Mouse (Mus musculus) C2C12 (cell line): ENCODE measurements around the gene Kat6b. TPM values are rescaled to one million over a fixed set of nuclear protein-coding genes. Genes with fewer than 3 reads are reported as not detected.

Experiments used
- H3K27me3 ChIP-seq: one replicate; pipeline ENCODE4 v1.6.1; 2011; ENCODE audit not compliant: control insufficient read depth, insufficient read depth, insufficient read length
- H3K36me3 ChIP-seq: one replicate; pipeline ENCODE4 v1.6.1; 2011; ENCODE audit not compliant: control insufficient read depth, insufficient read depth
- H3K4me3 ChIP-seq: one replicate; pipeline ENCODE4 v1.5.1; 2011; ENCODE audit warnings: mild to moderate bottlenecking, control low read depth; ENCODE audit not compliant: poor library complexity, insufficient read depth, severe bottlenecking
- H3K79me2 ChIP-seq: one replicate; pipeline ENCODE4 v1.6.1; 2011; ENCODE audit not compliant: control insufficient read depth, insufficient read depth
- H3K79me3 ChIP-seq: one replicate; pipeline ENCODE4 v1.6.1; 2011; ENCODE audit warnings: low read depth, control low read depth
- H3ac ChIP-seq: one replicate; pipeline ENCODE3; 2011; ENCODE audit warnings: low read depth; ENCODE audit not compliant: control insufficient read depth, insufficient read length
- CEBPB ChIP-seq: IDR thresholded peaks from one replicate; pipeline ENCODE4 v1.6.1; 2011; ENCODE audit warnings: low read depth, mild to moderate bottlenecking, control low read depth, moderate library complexity
- CTCF ChIP-seq: IDR thresholded peaks from one replicate; pipeline ENCODE4 v1.5.1; 2011; ENCODE audit not compliant: control insufficient read depth, insufficient read depth, insufficient read length
- FOSL1 ChIP-seq: IDR thresholded peaks from one replicate; pipeline ENCODE4 v1.8.0; 2011; ENCODE audit warnings: mild to moderate bottlenecking, low read length; ENCODE audit not compliant: poor library complexity, insufficient read depth, severe bottlenecking
- MAX ChIP-seq: IDR thresholded peaks from one replicate; pipeline ENCODE4 v1.6.1; 2011; ENCODE audit warnings: mild to moderate bottlenecking, control low read depth
- MYOD1 ChIP-seq: IDR thresholded peaks from one replicate; pipeline ENCODE4 v1.6.1; 2011; ENCODE audit warnings: low read depth; ENCODE audit not compliant: control insufficient read depth, insufficient read length
- MYOG ChIP-seq: IDR thresholded peaks from one replicate; pipeline ENCODE4 v1.6.1; 2011; ENCODE audit not compliant: control insufficient read depth, insufficient read length; ENCODE audit errors: extremely low read depth
- USF1 ChIP-seq: IDR thresholded peaks from one replicate; pipeline ENCODE4 v1.6.1; 2011; ENCODE audit warnings: low read depth, mild to moderate bottlenecking, control low read depth, moderate library complexity
- polyA plus RNA-seq: library from polyadenylated mRNA; unstranded; fragments of >200 nt; fragmentation: generic; extraction: Trizol; gene quantifications from one replicate; pipeline ENCODE4 v1.2.1, GENCODE M21; 2012; ENCODE audit warnings: missing spikeins

Kat6b gene
- polyA plus RNA-seq, 1 experiment = 2.7 TPM

DNA sequence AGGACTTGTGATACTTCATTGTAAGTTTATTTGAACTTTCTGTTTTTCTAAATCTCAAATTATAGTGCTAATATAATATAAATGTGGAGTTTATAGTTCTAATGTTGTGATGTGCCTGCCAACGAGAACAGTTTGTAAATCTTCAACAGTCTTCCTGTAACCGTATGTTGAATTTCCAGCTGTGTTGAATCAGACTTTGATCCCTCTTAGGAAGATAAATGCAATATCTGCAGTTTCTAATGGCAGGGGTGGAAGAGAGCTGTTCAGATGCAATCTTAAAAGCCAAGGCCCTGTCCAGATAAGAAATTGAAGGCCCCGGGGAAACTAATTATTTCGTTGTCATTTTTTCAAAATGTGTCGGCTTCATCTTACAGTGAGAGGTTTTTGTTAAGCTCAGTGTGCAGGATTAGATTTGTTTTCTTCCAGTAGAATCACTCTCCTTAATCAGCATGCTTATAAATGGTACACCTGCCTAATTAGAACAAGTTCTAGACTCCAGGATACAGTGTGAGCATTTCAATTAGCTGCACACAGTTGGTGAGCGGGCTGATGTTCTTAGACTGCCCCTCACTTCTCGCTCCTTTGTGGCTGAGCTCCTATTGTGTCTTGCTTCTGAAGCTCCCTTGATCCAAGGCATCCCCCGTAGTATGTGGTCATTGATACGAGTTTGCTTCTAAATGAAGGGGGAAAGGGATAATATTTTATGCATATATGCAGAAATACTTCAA is 118.4 kb downstream of the Kat6b start:
- Histone ChIP-seq H3K27me3 (no peaks in the 10 kb centered on the region), H3K36me3 (no peaks in the 10 kb centered on the region), H3K79me3 (no peaks in the 10 kb centered on the region), H3ac (no peak overlapping the region), H3K4me3 (no peak overlapping the region), H3K79me2 (no peaks in the 10 kb centered on the region)
- no peak for TF ChIP-seq CEBPB
- TF ChIP-seq USF1 = no peak
- no peak for TF ChIP-seq CTCF
- TF ChIP-seq FOSL1 = no peak
- TF ChIP-seq MAX = no peak

DNA sequence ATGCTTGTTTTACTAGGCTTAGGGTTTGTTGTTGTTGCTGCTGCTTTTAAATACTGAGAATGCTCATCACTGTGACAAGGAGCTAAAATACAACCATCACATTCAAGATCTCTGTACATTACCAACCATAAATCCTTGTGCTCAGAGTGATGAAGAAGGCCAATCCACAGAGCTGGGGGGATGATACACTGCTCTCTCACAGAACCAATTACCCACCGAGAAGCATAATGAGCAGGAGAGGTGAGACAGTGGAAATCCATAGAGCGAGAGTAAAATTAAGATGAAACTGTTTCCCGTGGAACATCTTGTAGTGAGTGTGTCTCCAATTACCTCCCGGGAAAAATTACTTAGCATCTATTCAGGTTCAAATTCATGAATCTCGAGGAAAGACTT is 118.9 kb downstream of the Kat6b start:
- TF ChIP-seq CEBPB (no peak), MAX (no peak), MYOD1 (no peak), MYOG (no peak), FOSL1 (no peak), USF1 (no peak), CTCF (no peak)
- no peaks in the 10 kb centered on the region for H3K79me2 ChIP-seq
- H3K79me3 ChIP-seq = no peaks in the 10 kb centered on the region
- H3K4me3 ChIP-seq = no peak overlapping the region
- no peaks in the 10 kb centered on the region for H3K36me3 ChIP-seq
- no peak overlapping the region for H3ac ChIP-seq
- no peaks in the 10 kb centered on the region for H3K27me3 ChIP-seq

DNA sequence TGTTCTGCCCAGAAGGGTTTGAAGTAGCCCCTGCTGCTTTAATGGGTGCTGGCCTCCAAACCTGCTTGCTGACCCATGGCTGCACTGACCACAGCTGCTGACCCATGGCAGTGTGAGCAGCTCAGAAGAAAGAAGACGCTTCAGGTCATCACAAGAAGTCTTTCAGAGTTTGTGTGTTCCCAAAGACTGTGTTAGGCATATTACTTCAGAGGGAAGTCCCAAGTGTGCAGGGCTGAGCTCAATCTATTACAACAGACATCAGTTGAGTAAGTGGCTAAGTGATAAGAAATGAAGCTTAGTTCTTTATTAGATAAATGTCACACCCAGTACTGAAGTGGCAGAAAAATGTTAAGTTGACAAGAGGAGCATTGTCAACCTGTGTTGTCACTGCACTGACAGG is 119.4 kb downstream of the Kat6b start:
- no peaks in the 10 kb centered on the region for H3K27me3 ChIP-seq
- TF ChIP-seq MYOG = no peak
- TF ChIP-seq CEBPB = no peak
- TF ChIP-seq MAX = no peak
- no peak for TF ChIP-seq USF1
- no peak for TF ChIP-seq CTCF
- TF ChIP-seq FOSL1 = no peak
- no peak for TF ChIP-seq MYOD1

DNA sequence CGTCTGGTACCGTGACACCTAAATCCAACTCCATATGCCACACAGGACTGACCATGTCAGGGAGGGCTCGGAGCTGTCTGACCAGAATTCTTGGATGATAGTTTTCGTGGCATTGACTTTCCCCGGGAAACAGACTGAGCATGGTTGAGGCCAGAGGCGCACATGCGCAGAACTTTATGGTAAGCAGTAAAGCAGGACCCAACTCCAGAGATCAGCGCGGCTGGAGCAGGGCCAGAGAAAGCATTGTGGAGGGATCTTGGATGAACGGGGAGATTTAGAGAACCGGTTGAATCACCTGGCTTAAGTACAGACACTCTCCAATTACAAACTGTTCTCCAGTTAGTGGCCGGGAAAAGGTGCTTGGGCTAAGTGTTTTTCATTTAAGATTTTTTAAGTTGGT is 120.9 kb downstream of the Kat6b start:
- Histone ChIP-seq H3K79me2 (no peaks in the 10 kb centered on the region), H3ac (no peak overlapping the region)
- TF ChIP-seq MAX (no peak), USF1 (no peak), MYOG (no peak), FOSL1 (no peak)

More for the DNA sequence above, 119.4 kb downstream of the Kat6b start:
- Histone ChIP-seq H3K79me2 (no peaks in the 10 kb centered on the region), H3K4me3 (no peak overlapping the region), H3K36me3 (no peaks in the 10 kb centered on the region), H3ac (no peak overlapping the region), H3K79me3 (no peaks in the 10 kb centered on the region)

DNA sequence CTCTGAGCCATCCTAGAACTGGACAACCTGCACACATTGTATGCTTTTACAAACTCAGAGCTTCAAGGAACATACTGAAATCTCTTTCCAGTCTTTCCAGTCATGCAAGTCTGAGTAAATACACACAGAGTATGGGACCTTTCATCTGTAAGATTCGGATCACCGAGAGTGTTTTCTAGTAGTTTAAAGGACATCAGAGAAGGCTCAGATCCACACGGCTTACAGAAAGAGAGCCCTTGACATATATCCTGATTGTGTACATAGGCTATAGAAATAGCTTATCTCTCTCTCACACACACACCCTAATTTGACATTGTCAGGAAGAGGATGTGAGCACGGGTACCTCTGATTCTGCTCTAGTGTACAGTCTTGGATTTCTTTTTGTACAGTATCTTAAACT is 121.7 kb downstream of the Kat6b start:
- Histone ChIP-seq H3K79me2 (no peaks in the 10 kb centered on the region), H3K4me3 (no peak overlapping the region), H3ac (no peak overlapping the region), H3K36me3 (no peaks in the 10 kb centered on the region), H3K27me3 (no peaks in the 10 kb centered on the region), H3K79me3 (no peaks in the 10 kb centered on the region)
- TF ChIP-seq MYOG (no peak), CEBPB (no peak), CTCF (no peak), MYOD1 (no peak), MAX (no peak), USF1 (no peak), FOSL1 (no peak)

More for the DNA sequence above, 120.9 kb downstream of the Kat6b start:
- H3K79me3 ChIP-seq = no peaks in the 10 kb centered on the region
- no peaks in the 10 kb centered on the region for H3K36me3 ChIP-seq
- H3K4me3 ChIP-seq = no peak overlapping the region
- H3K27me3 ChIP-seq = no peaks in the 10 kb centered on the region

DNA sequence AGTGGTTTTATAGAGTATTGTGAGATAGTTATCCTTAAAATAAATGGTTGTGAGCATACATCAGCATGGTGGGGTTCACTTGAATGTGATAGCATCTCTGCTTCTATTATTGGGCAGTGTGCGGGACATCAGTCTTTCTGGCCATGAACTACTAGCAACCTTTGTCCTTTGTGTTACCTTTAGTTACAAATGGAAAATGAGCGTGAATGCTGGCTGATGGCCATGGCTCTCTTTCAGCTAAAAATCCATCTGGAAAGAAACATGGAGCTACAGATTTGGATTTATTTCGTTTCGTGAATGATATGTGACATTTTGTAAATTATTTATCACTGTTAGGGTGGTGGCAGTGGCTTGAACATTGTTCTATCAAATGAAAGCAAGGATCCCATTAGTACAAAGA is 126.5 kb downstream of the Kat6b start:
- Histone ChIP-seq H3ac (no peak overlapping the region), H3K27me3 (no peaks in the 10 kb centered on the region), H3K79me2 (no peaks in the 10 kb centered on the region), H3K36me3 (no peaks in the 10 kb centered on the region), H3K4me3 (no peak overlapping the region), H3K79me3 (no peaks in the 10 kb centered on the region)
- TF ChIP-seq MAX = no peak
- TF ChIP-seq CEBPB = no peak
- no peak for TF ChIP-seq MYOG
- no peak for TF ChIP-seq CTCF
- TF ChIP-seq MYOD1 = no peak
- no peak for TF ChIP-seq USF1
- no peak for TF ChIP-seq FOSL1
